Mouse (Mus musculus): ENCODE measurements around the gene Ak5. TPM values are rescaled to one million over a fixed set of nuclear protein-coding genes. Genes with fewer than 3 reads are reported as not detected.
A peak's percentile ranks its signal among the peaks of the same experiment; 100 is the strongest.
"Not testable (repeated sequence)": the region's sequence is repeated elsewhere in the genome, so short reads cannot be mapped to it uniquely, and the experiment has no call there.

Gene Ak5
- polyA plus RNA-seq, 1 experiment from 2014 or later = 3.2 TPM

GRCm38 (mm10) chr3:152701536-152701935, 33.4 kb upstream of the Ak5 start:
- not testable (repeated sequence) for H3K4me3 ChIP-seq (ENCODE audit: low read depth, low read length); H3K4me1 ChIP-seq (replicated peaks; ENCODE audit: control insufficient read depth, insufficient read depth, low read length); H3K9me3 ChIP-seq (ENCODE audit: control insufficient read depth, low read length); H3K4me2 ChIP-seq (ENCODE audit: low read length); H3K36me3 ChIP-seq (ENCODE audit: control insufficient read depth, insufficient read depth, low read length); DNase-seq (ENCODE audit: low spot score); H3K27me3 ChIP-seq (replicated peaks; ENCODE audit: control insufficient read depth, insufficient read depth, low read length); H3K9ac ChIP-seq (ENCODE audit: low read length); H3K27ac ChIP-seq (ENCODE audit: low read depth)
- 0 out of 2 replicates have a peak, but pooled peaks have one; percentile 58 for ATAC-seq (replicated peaks; ENCODE audit: low FRiP score, low TSS enrichment, low read depth)
- WGBS = 90% methylated on average over 8 of the region's 8 CpGs

GRCm38 (mm10) chr3:152699261-152699660, 31.1 kb upstream of the Ak5 start:
- WGBS = 52% methylated on average over 8 of the region's 8 CpGs
- no peak for ATAC-seq (replicated peaks; ENCODE audit: low FRiP score, low TSS enrichment, low read depth)
- no peak overlapping the region for H3K27ac ChIP-seq (ENCODE audit: low read depth)
- no peaks in the 10 kb centered on the region for H3K36me3 ChIP-seq (ENCODE audit: control insufficient read depth, insufficient read depth, low read length)
- no peak overlapping the region for H3K4me3 ChIP-seq (ENCODE audit: low read depth, low read length)
- no peaks in the 10 kb centered on the region for H3K9me3 ChIP-seq (ENCODE audit: control insufficient read depth, low read length)
- no peak for DNase-seq (ENCODE audit: low spot score)
- H3K4me2 ChIP-seq (ENCODE audit: low read length) = no peak overlapping the region
- H3K4me1 ChIP-seq (replicated peaks; ENCODE audit: control insufficient read depth, insufficient read depth, low read length) = no peaks in the 10 kb centered on the region
- H3K27me3 ChIP-seq (replicated peaks; ENCODE audit: control insufficient read depth, insufficient read depth, low read length) = no peaks in the 10 kb centered on the region
- H3K9ac ChIP-seq (ENCODE audit: low read length) = no peak overlapping the region

GRCm38 (mm10) chr3:152698017-152698416, 29.9 kb upstream of the Ak5 start:
- Histone ChIP-seq H3K27ac (ENCODE audit: low read depth) (no peak overlapping the region), H3K9me3 (ENCODE audit: control insufficient read depth, low read length) (no peaks in the 10 kb centered on the region), H3K9ac (ENCODE audit: low read length) (no peak overlapping the region), H3K4me2 (ENCODE audit: low read length) (no peak overlapping the region), H3K27me3 (replicated peaks; ENCODE audit: control insufficient read depth, insufficient read depth, low read length) (no peaks in the 10 kb centered on the region), H3K4me1 (replicated peaks; ENCODE audit: control insufficient read depth, insufficient read depth, low read length) (no peaks in the 10 kb centered on the region), H3K4me3 (ENCODE audit: low read depth, low read length) (no peak overlapping the region), H3K36me3 (ENCODE audit: control insufficient read depth, insufficient read depth, low read length) (no peaks in the 10 kb centered on the region)
- no peak for ATAC-seq (replicated peaks; ENCODE audit: low FRiP score, low TSS enrichment, low read depth)
- no peak for DNase-seq (ENCODE audit: low spot score)
- 86% methylated on average over 5 of the region's 5 CpGs for WGBS

- no peak for ATAC-seq (replicated peaks; ENCODE audit: low FRiP score, low TSS enrichment, low read depth)
- H3K4me2 ChIP-seq (ENCODE audit: low read length) = no peak overlapping the region
- H3K36me3 ChIP-seq (ENCODE audit: control insufficient read depth, insufficient read depth, low read length) = no peaks in the 10 kb centered on the region
- no peak overlapping the region for H3K4me3 ChIP-seq (ENCODE audit: low read depth, low read length)
- H3K27me3 ChIP-seq (replicated peaks; ENCODE audit: control insufficient read depth, insufficient read depth, low read length) = no peaks in the 10 kb centered on the region
- no peaks in the 10 kb centered on the region for H3K4me1 ChIP-seq (replicated peaks; ENCODE audit: control insufficient read depth, insufficient read depth, low read length)
- H3K9ac ChIP-seq (ENCODE audit: low read length) = no peak overlapping the region
- 94% methylated on average over 3 of the region's 3 CpGs for WGBS
- DNase-seq (ENCODE audit: low spot score) = no peak
- H3K9me3 ChIP-seq (ENCODE audit: control insufficient read depth, low read length) = no peaks in the 10 kb centered on the region
- no peak overlapping the region for H3K27ac ChIP-seq (ENCODE audit: low read depth)
Observed at GRCm38 (mm10) chr3:152694950-152695349, 26.8 kb upstream of the Ak5 start.

- Histone ChIP-seq H3K27me3 (replicated peaks; ENCODE audit: control insufficient read depth, insufficient read depth, low read length) (no peaks in the 10 kb centered on the region), H3K27ac (ENCODE audit: low read depth) (no peak overlapping the region), H3K4me1 (replicated peaks; ENCODE audit: control insufficient read depth, insufficient read depth, low read length) (no peaks in the 10 kb centered on the region), H3K4me3 (ENCODE audit: low read depth, low read length) (no peak overlapping the region), H3K9ac (ENCODE audit: low read length) (no peak overlapping the region), H3K4me2 (ENCODE audit: low read length) (no peak overlapping the region), H3K9me3 (ENCODE audit: control insufficient read depth, low read length) (no peaks in the 10 kb centered on the region), H3K36me3 (ENCODE audit: control insufficient read depth, insufficient read depth, low read length) (no peaks in the 10 kb centered on the region)
- DNase-seq (ENCODE audit: low spot score) = no peak
- peak; percentile 78 for ATAC-seq (replicated peaks; ENCODE audit: low FRiP score, low TSS enrichment, low read depth)
- 66% methylated on average over 9 of the region's 9 CpGs for WGBS
Observed at GRCm38 (mm10) chr3:152689105-152689504, 20.9 kb upstream of the Ak5 start.

- WGBS = 82% methylated on average over 5 of the region's 5 CpGs
- H3K9ac ChIP-seq (ENCODE audit: low read length) = no peak overlapping the region
- no peaks in the 10 kb centered on the region for H3K9me3 ChIP-seq (ENCODE audit: control insufficient read depth, low read length)
- ATAC-seq (replicated peaks; ENCODE audit: low FRiP score, low TSS enrichment, low read depth) (no peak), DNase-seq (ENCODE audit: low spot score) (no peak)
- H3K27me3 ChIP-seq (replicated peaks; ENCODE audit: control insufficient read depth, insufficient read depth, low read length) = no peaks in the 10 kb centered on the region
- no peak overlapping the region for H3K4me3 ChIP-seq (ENCODE audit: low read depth, low read length)
- no peaks in the 10 kb centered on the region for H3K4me1 ChIP-seq (replicated peaks; ENCODE audit: control insufficient read depth, insufficient read depth, low read length)
- H3K27ac ChIP-seq (ENCODE audit: low read depth) = no peak overlapping the region
- H3K36me3 ChIP-seq (ENCODE audit: control insufficient read depth, insufficient read depth, low read length) = no peaks in the 10 kb centered on the region
- no peak overlapping the region for H3K4me2 ChIP-seq (ENCODE audit: low read length)
Observed at GRCm38 (mm10) chr3:152688532-152688931, 20.4 kb upstream of the Ak5 start.

- no peak overlapping the region for H3K27ac ChIP-seq (ENCODE audit: low read depth)
- no peaks in the 10 kb centered on the region for H3K9me3 ChIP-seq (ENCODE audit: control insufficient read depth, low read length)
- no peaks in the 10 kb centered on the region for H3K27me3 ChIP-seq (replicated peaks; ENCODE audit: control insufficient read depth, insufficient read depth, low read length)
- 59% methylated on average over 6 of the region's 6 CpGs for WGBS
- no peaks in the 10 kb centered on the region for H3K4me1 ChIP-seq (replicated peaks; ENCODE audit: control insufficient read depth, insufficient read depth, low read length)
- ATAC-seq (replicated peaks; ENCODE audit: low FRiP score, low TSS enrichment, low read depth) (no peak), DNase-seq (ENCODE audit: low spot score) (no peak)
- H3K4me2 ChIP-seq (ENCODE audit: low read length) = no peak overlapping the region
- no peak overlapping the region for H3K9ac ChIP-seq (ENCODE audit: low read length)
- H3K4me3 ChIP-seq (ENCODE audit: low read depth, low read length) = no peak overlapping the region
- H3K36me3 ChIP-seq (ENCODE audit: control insufficient read depth, insufficient read depth, low read length) = no peaks in the 10 kb centered on the region
Observed at GRCm38 (mm10) chr3:152674663-152675062, 6.5 kb upstream of the Ak5 start.

- Histone ChIP-seq H3K27me3 (replicated peaks; ENCODE audit: control insufficient read depth, insufficient read depth, low read length) (peaks cover 14% of the 10 kb centered on the region; the same call in 1 of the 2 replicates), H3K4me2 (ENCODE audit: low read length) (no peak overlapping the region), H3K9ac (ENCODE audit: low read length) (no peak overlapping the region), H3K9me3 (ENCODE audit: control insufficient read depth, low read length) (no peaks in the 10 kb centered on the region), H3K4me3 (ENCODE audit: low read depth, low read length) (no peak overlapping the region), H3K27ac (ENCODE audit: low read depth) (no peak overlapping the region), H3K36me3 (ENCODE audit: control insufficient read depth, insufficient read depth, low read length) (no peaks in the 10 kb centered on the region), H3K4me1 (replicated peaks; ENCODE audit: control insufficient read depth, insufficient read depth, low read length) (peaks cover 5% of the 10 kb centered on the region)
- DNase-seq (ENCODE audit: low spot score) (no peak), ATAC-seq (replicated peaks; ENCODE audit: low FRiP score, low TSS enrichment, low read depth) (no peak)
- WGBS = 68% methylated on average over 3 of the region's 3 CpGs
Observed at GRCm38 (mm10) chr3:152669783-152670182, 1.6 kb upstream of the Ak5 start.

- 72% methylated on average over 2 of the region's 2 CpGs for WGBS
- Histone ChIP-seq H3K27me3 (replicated peaks; ENCODE audit: control insufficient read depth, insufficient read depth, low read length) (peaks cover 14% of the 10 kb centered on the region; the same call in 1 of the 2 replicates), H3K36me3 (ENCODE audit: control insufficient read depth, insufficient read depth, low read length) (no peaks in the 10 kb centered on the region), H3K9me3 (ENCODE audit: control insufficient read depth, low read length) (no peaks in the 10 kb centered on the region), H3K4me1 (replicated peaks; ENCODE audit: control insufficient read depth, insufficient read depth, low read length) (peaks cover 5% of the 10 kb centered on the region), H3K27ac (ENCODE audit: low read depth) (no peak overlapping the region), H3K9ac (ENCODE audit: low read length) (no peak overlapping the region), H3K4me3 (ENCODE audit: low read depth, low read length) (no peak overlapping the region), H3K4me2 (ENCODE audit: low read length) (no peak overlapping the region)
- ATAC-seq (replicated peaks; ENCODE audit: low FRiP score, low TSS enrichment, low read depth) (no peak), DNase-seq (ENCODE audit: low spot score) (no peak)
Observed at GRCm38 (mm10) chr3:152668793-152669192, 633 bp upstream of the Ak5 start.
